Mouse (Mus musculus) intestine, postnatal 0 days (tissue): Measurements from ENCODE around the gene Pbld1. TPM values are rescaled to one million over a fixed set of nuclear protein-coding genes. Genes with fewer than 3 reads are reported as not detected.
A peak's percentile ranks its signal among the peaks of the same experiment; 100 is the strongest.

Source experiments
- ATAC-seq: fragments of 200-750 bp; cut with Nextera tagmentation; 2 replicates; pipeline ENCODE4 v1.8.0; 2017; ENCODE audit warnings: mild to moderate bottlenecking, moderate TSS enrichment, moderate library complexity
- H3K27ac ChIP-seq: fragments of 300-500 bp; sonication (generic); 2 replicates; pipeline ENCODE4 v1.5.1; 2014; ENCODE audit warnings: mild to moderate bottlenecking, low read depth, low read length, moderate library complexity
- H3K27me3 ChIP-seq: fragments of 300-500 bp; sonication (generic); replicated peaks from 2 replicates; pipeline ENCODE4 v1.6.1; 2014; ENCODE audit warnings: low read length, mixed read lengths; ENCODE audit not compliant: control insufficient read depth, insufficient read depth
- H3K36me3 ChIP-seq: fragments of 300-500 bp; sonication (generic); 2 replicates; pipeline ENCODE4 v1.6.1; 2014; ENCODE audit warnings: mild to moderate bottlenecking, moderate library complexity; ENCODE audit not compliant: control insufficient read depth, insufficient read depth
- H3K4me1 ChIP-seq: fragments of 300-500 bp; sonication (generic); replicated peaks from 2 replicates; pipeline ENCODE4 v1.6.1; 2014; ENCODE audit warnings: antibody characterized with exemption, low read length, mixed read lengths; ENCODE audit not compliant: control insufficient read depth, insufficient read depth
- H3K4me2 ChIP-seq: fragments of 300-500 bp; sonication (generic); replicated peaks from 2 replicates; pipeline ENCODE4 v1.6.1; 2014; ENCODE audit warnings: low read depth, mild to moderate bottlenecking, moderate library complexity
- H3K4me3 ChIP-seq: fragments of 300-500 bp; sonication (generic); 2 replicates; pipeline ENCODE4 v1.5.1; 2014; ENCODE audit warnings: low read depth, low read length
- H3K9ac ChIP-seq: fragments of 300-500 bp; sonication (generic); 2 replicates; pipeline ENCODE4 v1.6.1; 2014; ENCODE audit warnings: mild to moderate bottlenecking, low read depth, low read length
- H3K9me3 ChIP-seq: fragments of 300-500 bp; sonication (generic); 2 replicates; pipeline ENCODE4 v1.6.1; 2016; ENCODE audit warnings: mixed run types; ENCODE audit not compliant: control insufficient read depth
- CTCF ChIP-seq: sonication (generic); IDR thresholded peaks from 2 replicates; pipeline ENCODE4 v1.5.1; 2016; ENCODE audit warnings: low read depth, mild to moderate bottlenecking, control low read depth, antibody characterized with exemption, moderate library complexity
- WGBS: fragments of 180-500 bp; shearing (Covaris S2); extraction: QIAGEN DNeasy Blood & Tissue Kit; methylation state at CpG from one replicate; pipeline ENCODE4 v1.1.7; 2014; 5-methylcytosine and 5-hydroxymethylcytosine counted together
- polyA plus RNA-seq: library from polyadenylated mRNA; unstranded; fragments of >200 nt; fragmentation: Nextera tagmentation; extraction: Ambion mirVana; gene quantifications from 2 replicates; pipeline ENCODE4 v1.2.1, GENCODE M21; 2015

The Pbld1 gene
- polyA plus RNA-seq, 1 experiment from 2014 or later, result 2.1 TPM

- H3K4me1 ChIP-seq, result no peaks in the 10 kb centered on the region
- peak; percentile 91 for ATAC-seq
- H3K4me2 ChIP-seq, result peak overlapping the region; percentile 56
- 34% methylated on average over 14 of the region's 14 CpGs for WGBS
- no peak for TF ChIP-seq CTCF
- H3K27me3 ChIP-seq, result no peaks in the 10 kb centered on the region
- H3K4me3 ChIP-seq, result peak overlapping the region; percentile 20; the same call in 1 of the 2 replicates
- H3K9me3 ChIP-seq, result no peaks in the 10 kb centered on the region
- no peak overlapping the region; the same call in 1 of the 2 replicates for H3K9ac ChIP-seq
- no peaks in the 10 kb centered on the region for H3K36me3 ChIP-seq
- H3K27ac ChIP-seq, result peak overlapping the region; percentile 74
Measured at GRCm38 (mm10) chr10:63038571-63039320, 21.2 kb upstream of the Pbld1 start.

GRCm38 (mm10) chr10:63039867-63040628, 19.9 kb upstream of the Pbld1 start:
- no peak for ATAC-seq
- Histone ChIP-seq H3K9me3 (no peaks in the 10 kb centered on the region), H3K27ac (no peak overlapping the region), H3K27me3 (no peaks in the 10 kb centered on the region), H3K4me2 (peak overlapping the region; percentile 56; the same call in 1 of the 2 replicates), H3K36me3 (no peaks in the 10 kb centered on the region), H3K9ac (no peak overlapping the region), H3K4me1 (no peaks in the 10 kb centered on the region), H3K4me3 (no peak overlapping the region; the same call in 1 of the 2 replicates)
- no peak for TF ChIP-seq CTCF
- WGBS, result 67% methylated on average over 5 of the region's 5 CpGs

DNA sequence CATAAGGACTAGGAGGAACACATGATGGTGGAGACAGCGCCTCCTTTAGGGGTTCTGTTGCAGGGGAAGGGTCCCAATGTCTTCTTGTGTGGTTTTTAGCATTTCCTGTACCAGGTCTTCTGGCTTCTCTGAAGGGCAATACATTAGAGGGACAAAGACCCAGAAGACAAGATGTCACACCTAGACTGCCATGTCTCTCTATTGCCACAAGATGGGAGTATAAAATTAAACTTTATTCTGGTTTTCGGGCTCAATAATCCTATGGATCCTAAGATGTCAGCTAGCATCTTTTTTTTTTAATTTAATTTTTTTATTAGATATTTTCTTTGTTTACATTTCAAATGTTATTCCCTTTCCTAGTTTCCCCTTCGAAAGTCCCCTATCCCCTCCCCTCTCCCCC, 16.8 kb upstream of the Pbld1 start:
- no peak overlapping the region for H3K4me3 ChIP-seq
- no peak overlapping the region for H3K9ac ChIP-seq
- WGBS, result 66% methylated on average over 3 of the region's 3 CpGs
- H3K27me3 ChIP-seq, result no peaks in the 10 kb centered on the region
- H3K9me3 ChIP-seq, result no peaks in the 10 kb centered on the region
- TF ChIP-seq CTCF, result peak; percentile 42
- H3K36me3 ChIP-seq, result no peaks in the 10 kb centered on the region
- no peak overlapping the region for H3K4me2 ChIP-seq
- no peak for ATAC-seq
- H3K27ac ChIP-seq, result no peak overlapping the region
- H3K4me1 ChIP-seq, result no peaks in the 10 kb centered on the region

DNA sequence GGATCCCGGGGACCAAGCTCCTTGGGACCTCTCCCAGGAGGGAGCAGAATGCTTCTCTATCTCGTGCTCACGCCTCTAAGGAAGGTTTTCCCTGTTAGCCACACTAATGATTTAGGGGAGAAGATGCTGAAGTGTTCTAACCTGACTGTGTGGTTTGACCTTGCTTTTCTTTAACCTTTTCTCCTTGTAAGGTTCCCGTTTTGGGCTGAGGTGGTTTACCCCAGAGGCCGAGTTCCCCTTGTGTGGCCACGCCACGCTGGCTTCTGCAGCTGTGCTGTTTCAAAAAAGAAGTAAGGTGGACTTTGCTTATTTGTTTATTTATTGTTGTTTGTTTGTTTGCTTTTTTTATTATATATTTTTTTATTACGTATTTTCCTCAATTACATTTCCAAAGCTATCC, 12.2 kb upstream of the Pbld1 start:
- no peak for ATAC-seq
- H3K9ac ChIP-seq, result no peak overlapping the region
- no peak overlapping the region for H3K4me3 ChIP-seq
- no peak overlapping the region for H3K4me2 ChIP-seq
- H3K9me3 ChIP-seq, result no peaks in the 10 kb centered on the region
- H3K4me1 ChIP-seq, result 0 out of 2 replicates have a peak, but pooled peaks cover 2% of the 10 kb centered on the region
- no peaks in the 10 kb centered on the region for H3K27me3 ChIP-seq
- H3K27ac ChIP-seq, result no peak overlapping the region
- TF ChIP-seq CTCF, result no peak
- WGBS, result 86% methylated on average over 8 of the region's 8 CpGs
- H3K36me3 ChIP-seq, result no peaks in the 10 kb centered on the region

- Histone ChIP-seq H3K27ac (no peak overlapping the region), H3K27me3 (no peaks in the 10 kb centered on the region), H3K9me3 (no peaks in the 10 kb centered on the region), H3K4me2 (no peak overlapping the region), H3K9ac (no peak overlapping the region), H3K4me3 (no peak overlapping the region), H3K36me3 (no peaks in the 10 kb centered on the region), H3K4me1 (0 out of 2 replicates have a peak, but pooled peaks cover 2% of the 10 kb centered on the region)
- no peak for TF ChIP-seq CTCF
- WGBS, result 44% methylated on average over 1 of the region's 2 CpGs
- ATAC-seq, result no peak
Measured at GRCm38 (mm10) chr10:63049106-63049505, 10.9 kb upstream of the Pbld1 start.

DNA sequence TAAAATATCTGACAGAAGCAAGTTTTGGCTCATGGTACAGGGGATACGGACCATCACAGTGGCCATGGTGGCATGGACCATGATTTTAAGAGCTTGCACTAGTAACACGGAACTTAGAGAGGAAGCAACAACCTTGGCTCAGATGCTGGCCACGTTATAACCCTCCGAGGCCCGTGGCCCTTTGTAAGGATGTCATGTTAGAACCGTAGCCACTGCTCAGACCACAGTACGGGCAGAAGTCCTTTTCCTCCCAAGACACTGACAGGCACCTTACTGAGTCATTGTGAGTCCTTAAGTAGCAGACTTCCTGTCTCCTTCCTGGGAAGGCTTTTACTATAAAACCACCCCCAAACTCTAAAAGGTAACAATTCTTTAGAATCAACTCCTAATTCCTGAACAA, 8.7 kb upstream of the Pbld1 start:
- H3K9ac ChIP-seq, result no peak overlapping the region
- no peak for ATAC-seq
- WGBS, result 84% methylated on average over 7 of the region's 7 CpGs
- no peak overlapping the region for H3K4me2 ChIP-seq
- no peak overlapping the region for H3K27ac ChIP-seq
- H3K9me3 ChIP-seq, result no peaks in the 10 kb centered on the region
- H3K4me3 ChIP-seq, result no peak overlapping the region
- H3K4me1 ChIP-seq, result 0 out of 2 replicates have a peak, but pooled peaks cover 2% of the 10 kb centered on the region
- H3K27me3 ChIP-seq, result no peaks in the 10 kb centered on the region
- H3K36me3 ChIP-seq, result no peaks in the 10 kb centered on the region
- no peak for TF ChIP-seq CTCF
